Mouse (Mus musculus): ENCODE results near the gene Gm42957.
"Not testable (repeated sequence)": the region's sequence is repeated elsewhere in the genome, so short reads cannot be mapped to it uniquely, and the experiment has no call there.

Gm42957 gene

DNA sequence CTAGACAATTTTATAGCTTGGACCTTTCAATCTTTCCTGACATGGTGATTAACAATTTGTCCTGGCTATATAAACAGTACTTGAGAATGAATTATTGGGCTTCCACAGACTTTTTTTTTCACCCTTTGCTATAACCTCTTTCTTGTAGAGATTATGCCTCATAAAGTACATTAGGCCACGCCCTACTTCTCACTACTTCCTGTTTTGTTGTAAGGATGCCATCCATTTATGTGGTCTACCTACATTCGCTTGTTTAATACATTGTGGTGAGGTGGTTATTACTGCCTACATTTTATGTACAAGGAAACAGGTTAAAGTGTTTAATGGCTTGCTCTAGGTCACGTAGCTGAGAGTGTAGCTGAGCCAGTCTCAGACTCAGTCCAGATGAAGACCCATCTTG is 39.9 kb downstream of the Gm42957 start:
- no peak for DNase-seq (ENCODE audit: low spot score)

DNA sequence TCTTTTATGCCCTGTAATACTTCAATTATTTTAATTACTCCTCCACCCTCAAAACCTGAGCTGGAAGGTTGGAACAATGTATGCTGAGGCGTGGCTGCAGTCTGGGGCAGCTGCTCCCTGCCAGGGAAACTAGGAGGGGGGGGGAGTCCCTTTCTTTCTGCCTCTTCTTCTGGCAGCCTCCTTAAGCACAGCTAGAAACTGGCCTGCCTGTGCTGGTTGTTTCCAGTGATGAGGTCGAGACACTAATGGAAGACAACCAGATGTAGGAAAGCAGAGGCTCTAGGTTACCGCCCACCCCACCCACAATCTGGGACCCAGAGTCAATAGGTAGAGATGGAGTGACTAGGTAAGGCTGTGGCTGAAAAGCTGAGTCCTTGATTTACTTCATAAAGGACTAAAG is 40.4 kb downstream of the Gm42957 start:
- DNase-seq (ENCODE audit: low spot score) = no peak

DNA sequence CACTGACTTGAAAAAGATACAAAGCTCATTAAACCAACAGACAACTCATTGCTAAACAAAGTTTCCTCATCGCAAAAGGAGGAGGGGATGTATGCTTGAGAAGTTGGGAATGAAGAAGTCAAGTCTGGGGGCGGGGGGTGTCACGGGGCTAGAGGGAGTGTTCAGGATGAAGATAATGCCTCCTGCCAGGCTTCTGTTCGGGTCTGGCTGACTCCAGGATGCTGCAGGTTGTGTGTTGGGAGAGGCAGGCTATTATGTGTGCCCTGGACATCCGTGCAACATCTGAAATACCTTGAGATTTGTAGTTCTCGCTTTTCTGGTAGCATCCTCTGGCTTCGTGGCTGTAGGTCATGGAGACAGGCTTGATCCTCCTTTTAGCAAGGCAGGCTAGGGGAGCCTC is 43.2 kb downstream of the Gm42957 start:
- no peak for DNase-seq (ENCODE audit: low spot score)

DNA sequence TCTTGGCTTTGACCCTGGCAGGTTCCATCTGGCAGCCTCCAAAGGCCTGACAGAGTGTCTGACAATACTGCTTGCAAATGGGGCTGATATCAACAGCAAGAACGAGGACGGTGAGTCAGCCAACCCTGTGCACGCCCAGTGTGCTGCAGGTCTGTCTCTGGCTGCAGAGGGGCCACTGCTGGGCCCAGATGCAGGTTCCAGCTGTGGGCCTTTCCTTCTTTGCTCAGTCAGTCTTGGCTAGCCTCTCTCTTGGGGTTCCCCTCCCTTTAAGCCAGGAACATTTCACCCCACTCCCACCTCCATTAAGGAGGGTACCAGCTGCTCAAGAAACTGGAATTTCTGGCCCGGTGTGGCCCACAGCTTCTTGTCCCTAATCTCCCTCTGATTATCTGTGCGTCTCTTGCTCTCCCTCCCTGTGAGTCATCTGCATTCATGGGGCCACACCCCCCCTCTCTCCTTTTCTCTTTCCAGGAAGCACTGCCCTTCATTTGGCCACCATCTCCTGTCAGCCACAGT is 43.9 kb downstream of the Gm42957 start:
- no peak for DNase-seq (ENCODE audit: low spot score)

DNA sequence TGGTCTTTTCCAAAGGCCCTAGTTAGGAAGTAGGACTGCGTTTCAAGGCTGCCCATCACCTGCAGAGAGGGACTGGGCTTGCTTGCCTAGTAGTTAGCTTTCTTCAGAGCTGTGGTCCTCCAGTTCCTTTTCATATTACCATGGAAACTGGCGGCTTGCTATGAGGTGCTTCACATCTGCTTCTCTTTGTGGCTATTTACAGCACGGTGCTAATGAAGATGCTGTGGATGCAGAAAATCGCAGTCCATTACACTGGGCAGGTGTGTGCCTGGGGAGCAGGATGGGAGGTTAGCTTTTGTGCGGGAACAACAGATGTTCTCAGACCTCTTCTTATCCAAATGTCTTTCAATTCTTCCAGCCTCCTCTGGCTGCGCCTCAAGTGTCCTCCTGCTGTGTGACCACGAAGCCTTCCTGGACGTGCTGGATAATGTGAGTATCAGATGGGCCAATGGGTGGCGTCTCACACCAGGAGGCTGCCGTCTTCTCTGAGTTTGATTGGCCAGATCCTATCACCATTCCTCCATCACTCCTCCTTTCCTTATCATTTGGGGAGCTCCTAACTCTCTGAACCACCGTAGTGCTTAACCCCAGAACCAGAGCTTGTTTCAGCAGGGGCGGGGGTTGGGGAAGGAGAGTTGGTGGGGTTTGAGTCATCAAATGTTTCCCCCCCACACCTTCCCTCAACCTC is 45.1 kb downstream of the Gm42957 start:
- no peak for DNase-seq (ENCODE audit: low spot score)

DNA sequence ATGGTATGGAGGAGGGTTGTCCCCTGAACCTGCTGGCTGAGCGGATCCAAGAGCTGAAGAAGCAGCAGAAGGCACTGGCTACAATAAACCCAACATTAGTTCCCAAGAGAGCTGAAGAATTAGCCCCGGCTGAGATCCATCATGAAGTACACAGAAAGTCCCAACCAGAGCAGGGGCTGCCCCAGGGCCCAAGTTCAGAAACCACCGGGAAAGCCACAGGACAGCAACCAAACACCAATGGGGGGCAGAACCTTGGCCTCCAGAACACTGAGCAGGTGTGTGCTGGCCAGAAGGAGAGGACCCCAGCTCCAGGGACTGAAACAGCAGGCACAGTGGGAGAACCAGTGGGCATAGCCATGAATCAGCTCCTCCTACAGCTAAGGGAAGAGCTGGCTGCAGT is 48.2 kb downstream of the Gm42957 start:
- DNase-seq (ENCODE audit: low spot score) = no peak

DNA sequence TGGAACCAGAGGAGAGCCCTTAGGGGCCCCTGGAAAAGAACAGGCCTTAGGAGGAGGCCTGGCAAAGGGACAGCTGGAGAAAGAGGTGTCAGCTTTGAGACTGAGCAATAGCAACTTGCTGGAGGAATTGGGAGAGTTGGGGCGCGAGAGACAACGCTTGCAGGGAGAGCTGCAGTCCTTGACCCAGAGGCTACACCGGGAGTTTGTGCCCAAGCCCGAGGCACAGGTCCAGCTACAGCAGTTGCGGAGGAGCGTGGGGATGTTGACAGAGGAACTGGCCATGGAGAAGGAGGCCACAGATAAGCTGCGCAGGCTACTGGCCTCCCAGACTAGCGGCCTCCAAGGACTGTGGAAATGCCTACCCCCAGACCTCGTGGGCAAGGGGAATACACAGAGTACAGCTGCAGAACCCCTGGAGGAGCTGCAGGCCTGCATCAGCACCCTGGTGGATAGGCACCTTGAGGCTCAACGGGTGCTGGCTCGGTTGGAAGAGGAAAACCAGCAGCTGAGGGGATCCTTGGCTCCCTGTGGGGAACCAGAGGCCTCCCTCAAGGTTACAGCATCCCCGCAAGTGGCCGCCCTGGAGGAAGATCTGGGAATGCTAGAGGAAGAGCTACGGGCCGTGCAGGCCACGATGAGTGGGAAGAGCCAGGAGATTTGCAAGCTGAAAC is 49.0 kb downstream of the Gm42957 start:
- DNase-seq (ENCODE audit: low spot score) = no peak

DNA sequence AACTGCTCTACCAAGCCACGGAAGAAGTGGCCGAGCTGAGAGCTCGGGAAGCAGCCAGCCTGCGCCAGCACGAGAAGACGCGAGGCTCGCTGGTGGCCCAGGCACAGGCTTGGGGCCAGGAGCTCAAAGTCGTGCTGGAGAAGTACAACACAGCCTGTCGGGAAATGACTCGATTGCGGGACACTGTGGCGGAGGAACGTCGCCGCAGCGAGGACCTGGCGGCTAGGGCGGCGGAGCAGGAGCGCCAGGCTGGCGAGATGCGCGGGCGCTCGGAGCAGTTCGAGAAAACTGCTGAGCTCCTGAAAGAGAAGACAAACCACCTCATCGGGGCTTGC is 49.5 kb downstream of the Gm42957 start:
- DNase-seq (ENCODE audit: low spot score) = no peak

DNA sequence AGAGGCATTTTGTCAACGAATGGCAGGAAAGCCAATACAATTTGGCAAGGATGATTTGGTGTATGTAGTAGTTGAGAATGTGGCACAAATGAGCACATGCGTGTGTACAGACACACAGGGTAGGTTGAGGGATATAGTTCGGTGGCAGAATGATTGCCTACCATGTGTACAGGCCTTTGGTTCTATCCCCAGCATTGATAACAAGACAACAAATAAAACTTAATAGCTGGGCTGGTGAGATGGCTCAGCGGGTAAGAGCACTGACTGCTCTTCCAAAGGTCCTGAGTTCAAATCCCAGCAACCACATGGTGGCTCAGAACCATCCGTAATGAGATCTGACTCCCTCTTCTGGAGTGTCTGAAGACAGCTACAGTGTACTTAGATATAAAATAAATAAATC is 50.8 kb downstream of the Gm42957 start:
- DNase-seq (ENCODE audit: low spot score) = not testable (repeated sequence)

DNA sequence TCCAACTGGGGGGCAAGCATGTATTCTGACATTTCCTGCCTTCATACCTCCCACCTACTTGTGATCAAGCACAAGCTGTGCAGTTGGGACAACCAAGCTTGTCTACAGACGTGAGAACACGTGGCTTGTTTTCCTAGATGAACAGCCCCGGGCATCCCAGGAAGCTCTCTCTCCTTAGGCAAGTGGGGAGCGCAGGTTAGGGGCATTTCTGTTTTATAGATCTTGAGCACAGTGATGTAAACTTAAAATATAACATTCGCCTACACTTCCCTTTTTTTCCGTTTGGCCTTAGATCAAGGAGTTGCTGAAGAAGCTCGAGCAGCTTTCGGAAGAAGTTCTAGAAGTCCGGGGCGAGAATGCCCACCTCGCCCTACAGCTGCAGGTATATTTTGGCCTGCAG is 53.6 kb downstream of the Gm42957 start:
- no peak for DNase-seq (ENCODE audit: low spot score)

DNA sequence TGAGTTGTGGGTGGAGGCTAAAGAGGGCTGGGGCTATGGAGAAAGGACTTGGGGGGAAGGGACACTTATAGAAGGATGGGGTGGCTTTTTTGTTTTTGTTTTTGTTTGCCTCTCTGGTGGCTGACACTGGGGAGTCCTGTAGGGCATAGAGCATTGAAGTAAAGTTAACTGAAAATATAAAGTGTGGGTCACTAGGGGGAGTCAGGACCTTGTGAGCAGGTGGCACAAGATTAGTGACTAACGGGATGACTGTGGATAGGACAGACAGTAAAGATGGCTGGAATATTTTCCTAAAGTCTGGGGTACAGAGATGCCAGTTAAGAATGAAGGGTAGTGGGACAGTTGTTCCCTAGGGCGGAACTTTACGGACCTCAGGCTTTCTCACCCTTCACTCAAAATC is 55.0 kb downstream of the Gm42957 start:
- DNase-seq (ENCODE audit: low spot score) = no peak

DNA sequence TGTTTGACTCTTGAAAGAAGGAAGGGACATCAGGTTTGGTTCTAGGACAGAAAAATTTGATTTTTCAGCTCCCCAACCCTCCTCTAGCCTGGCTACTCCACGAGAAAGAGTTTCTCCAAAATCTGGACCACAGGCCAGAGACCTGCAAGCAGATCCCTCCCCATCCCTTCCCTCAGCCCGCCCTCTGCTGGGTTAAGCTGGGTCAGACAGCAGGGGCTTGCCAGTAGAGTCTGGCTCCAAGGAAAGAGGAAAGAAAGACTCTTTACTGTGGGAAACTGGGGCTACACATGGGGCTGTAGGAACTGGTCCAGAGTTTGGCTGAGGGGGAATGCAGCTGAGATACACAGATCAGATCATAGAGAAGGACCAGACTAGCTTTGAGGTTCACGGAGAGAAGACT is 57.2 kb downstream of the Gm42957 start:
- no peak for DNase-seq (ENCODE audit: low spot score)

DNA sequence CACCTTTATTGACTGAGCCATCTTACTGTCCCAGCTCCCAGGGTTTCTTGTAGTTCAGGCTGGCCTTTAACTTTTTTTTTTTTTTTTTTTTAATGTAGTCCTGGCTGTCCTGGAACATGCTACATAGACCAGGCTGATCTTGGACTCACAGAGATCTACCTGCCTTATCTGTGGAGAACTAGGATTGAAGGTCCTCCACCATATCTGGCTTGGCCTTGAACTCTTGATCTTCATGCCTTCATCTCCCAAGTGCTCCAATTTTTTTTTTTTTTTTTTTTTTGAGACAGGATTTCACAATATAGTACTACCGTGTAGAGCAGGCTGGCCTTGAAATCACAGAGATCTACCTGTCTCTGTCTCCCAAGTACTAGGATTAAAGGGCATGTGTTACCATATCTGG is 58.3 kb downstream of the Gm42957 start:
- no peak for DNase-seq (ENCODE audit: low spot score)

DNA sequence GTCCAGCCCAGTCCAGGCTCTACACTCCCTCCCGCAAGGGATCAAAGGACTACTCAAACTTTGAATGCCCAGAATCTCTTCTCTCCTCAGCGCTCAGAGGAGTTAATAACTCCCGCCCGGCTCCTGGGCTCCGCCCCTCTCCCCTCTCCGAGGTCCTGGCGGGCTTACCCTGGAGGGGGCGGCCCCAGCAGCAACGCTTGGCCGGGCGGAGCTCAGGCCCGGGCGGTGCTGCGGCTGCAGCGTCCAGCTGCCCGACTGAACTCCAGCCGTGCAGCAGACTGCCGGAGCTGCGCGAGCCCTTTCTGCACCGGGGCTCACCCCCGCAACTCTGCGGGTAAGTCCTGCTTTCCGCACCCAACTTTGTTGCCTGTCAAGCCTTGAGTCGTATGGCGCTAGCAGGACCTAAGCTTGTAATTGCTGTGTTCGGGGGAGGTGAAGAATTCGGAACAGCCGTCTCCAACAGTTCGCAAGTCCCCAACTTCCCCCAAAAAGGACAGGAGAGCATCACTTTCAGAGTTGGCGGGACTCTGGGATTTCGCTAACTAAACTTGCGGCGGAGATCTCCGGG is 61.0 kb downstream of the Gm42957 start, which contains the start of gene Pias3:
Gene Pias3 (plus strand): TSS at position 187 of the 568 bp plus-strand sequence.
- peak; percentile 65 for DNase-seq (ENCODE audit: low spot score)

DNA sequence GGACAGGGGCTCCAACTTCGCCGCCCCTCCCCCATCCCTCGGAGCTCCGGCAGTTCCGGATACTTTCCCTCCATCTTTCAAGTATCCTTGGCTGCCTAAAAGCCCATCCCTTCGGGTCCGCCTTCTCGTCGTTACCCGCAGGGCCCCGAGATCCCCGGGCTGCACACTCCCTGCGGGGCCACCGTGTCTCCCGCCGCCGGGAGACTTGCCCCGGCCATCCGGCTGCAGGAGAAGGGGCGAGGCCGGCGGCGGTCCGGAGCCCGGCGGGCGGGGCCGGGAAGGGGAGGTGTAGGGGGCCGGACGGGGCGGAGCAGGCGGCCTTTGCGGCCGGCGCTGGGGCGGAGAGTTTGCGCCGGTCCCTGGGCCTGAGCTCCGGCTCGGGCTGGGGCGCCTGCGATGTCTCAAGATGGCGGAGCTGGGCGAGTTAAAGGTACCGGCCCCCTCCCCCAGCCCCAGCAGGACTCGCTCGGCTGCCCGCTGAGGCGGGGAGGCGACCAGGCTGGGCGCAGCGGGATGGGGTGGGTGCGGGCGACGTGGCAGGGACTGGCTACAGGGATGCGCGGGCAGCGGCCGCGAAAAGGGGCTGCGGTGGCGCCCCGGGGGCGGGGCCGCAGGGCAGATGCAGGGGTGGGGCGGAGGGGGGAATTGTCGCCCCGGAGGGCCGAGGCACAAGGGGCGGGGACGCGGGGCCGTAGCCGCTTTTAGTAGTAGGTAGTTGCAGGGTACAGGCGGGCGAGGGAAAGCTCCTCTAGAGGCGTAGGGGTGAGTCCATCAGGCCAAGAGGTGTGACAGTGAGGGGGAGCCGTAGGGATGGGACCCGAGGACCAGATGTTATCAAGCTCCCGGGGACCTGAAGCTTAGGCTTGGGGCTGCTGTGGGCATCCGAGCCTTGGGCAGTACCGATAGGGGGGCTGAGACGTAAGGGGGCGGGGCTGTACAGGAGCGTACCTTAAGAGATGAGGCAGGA is 61.8 kb downstream of the Gm42957 start:
- DNase-seq (ENCODE audit: low spot score) = peak; percentile 84

DNA sequence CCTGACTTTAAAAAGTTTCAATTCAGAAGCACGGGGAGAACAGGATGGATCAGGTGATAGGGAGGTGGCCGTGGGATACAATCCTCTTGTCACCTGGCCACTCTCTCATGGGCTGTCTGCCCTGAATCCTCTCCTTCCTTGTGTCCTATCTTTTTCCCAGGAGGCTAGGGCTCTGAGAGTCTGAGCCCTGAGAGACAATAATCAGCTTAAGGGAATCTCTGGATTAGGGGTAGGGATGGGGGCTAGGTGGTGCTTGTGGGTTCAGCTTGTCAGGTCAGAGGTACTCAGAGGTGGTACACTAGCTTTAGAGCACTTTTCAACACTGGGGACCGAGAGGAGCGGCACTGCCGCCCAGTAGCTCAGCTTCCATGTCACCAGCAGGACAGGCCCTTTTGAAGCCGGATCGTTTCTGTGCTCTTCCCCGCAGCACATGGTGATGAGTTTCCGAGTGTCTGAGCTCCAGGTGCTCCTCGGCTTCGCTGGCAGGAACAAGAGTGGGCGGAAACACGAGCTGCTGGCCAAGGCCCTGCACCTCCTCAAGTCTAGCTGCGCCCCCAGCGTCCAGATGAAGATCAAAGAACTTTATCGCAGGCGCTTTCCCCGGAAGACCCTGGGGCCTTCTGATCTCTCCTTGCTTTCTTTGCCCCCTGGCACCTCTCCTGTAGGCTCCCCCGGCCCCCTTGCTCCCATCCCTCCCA is 63.9 kb downstream of the Gm42957 start:
- no peak for DNase-seq (ENCODE audit: low spot score)

DNA sequence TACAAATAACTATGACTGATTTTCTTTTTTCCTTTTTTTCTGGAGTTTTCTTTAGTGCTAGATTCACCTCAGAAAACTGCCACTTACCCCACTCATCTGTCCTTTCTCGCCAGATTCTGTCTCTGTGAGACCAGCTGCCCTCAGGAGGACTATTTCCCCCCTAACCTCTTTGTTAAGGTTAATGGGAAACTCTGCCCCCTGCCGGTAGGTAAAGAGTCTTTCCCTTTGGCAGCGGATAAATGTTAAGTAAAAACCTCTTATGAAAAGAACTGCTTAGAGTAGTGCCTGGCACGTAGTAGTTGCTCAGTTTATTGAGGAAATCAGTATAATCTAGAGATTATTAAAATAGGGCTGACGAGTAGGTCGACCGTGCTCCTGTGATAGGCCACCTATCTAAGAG is 65.1 kb downstream of the Gm42957 start:
- no peak for DNase-seq (ENCODE audit: low spot score)

DNA sequence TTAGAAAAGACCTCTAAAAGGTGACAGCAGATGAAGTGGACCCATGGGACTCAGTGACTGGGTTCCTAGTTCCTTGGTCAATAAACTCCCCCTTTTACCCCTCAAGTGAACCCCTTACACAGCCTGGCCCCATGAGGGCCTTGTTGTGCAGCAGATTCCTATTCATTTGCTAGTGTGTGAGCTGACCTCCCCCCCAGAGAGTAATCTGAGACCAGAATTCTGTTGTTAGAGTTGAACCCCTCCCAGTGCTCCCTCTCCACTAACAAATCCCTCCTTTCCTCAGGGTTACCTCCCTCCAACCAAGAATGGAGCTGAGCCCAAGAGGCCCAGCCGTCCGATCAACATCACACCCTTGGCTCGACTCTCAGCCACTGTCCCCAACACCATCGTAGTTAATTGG is 65.7 kb downstream of the Gm42957 start:
- DNase-seq (ENCODE audit: low spot score) = no peak
